ENCODE assay signal across 9 mouse cellular contexts in genomic region chr8:30959436-30960180, GRCm38 (mm10).
DNase-seq lines count a peak whose midpoint lies in the region; ATAC-seq and TF ChIP-seq lines count a peak whose summit lies in the region.
"Had no signal": no experiment of that assay in that cellular context is flagged by ENCODE, and none has a peak within 500 bp of the region (broad histone marks: within the 10 kb centered on the region; RNA-seq: fewer than 3 reads in every experiment).

No protein-coding gene starts in this region.

- H3K27me3 ChIP-seq in limb, embryonic 15.5 days = no peaks in the 10 kb centered on the region
- H3K27me3 ChIP-seq in stomach, postnatal 0 days (ENCODE audit: control insufficient read depth, insufficient read depth, low read length) = no peaks in the 10 kb centered on the region

- intact Hi-C loops in gastrocnemius, adult 2 months (cut with DNase I) = no loop called here
- intact Hi-C loops in gastrocnemius, postnatal 36 days (cut with DNase I) = no loop called here

- TF ChIP-seq CTCF in gastrocnemius, adult 2 months (IDR thresholded peaks at IDR 0.05) = no peak
- no peak for TF ChIP-seq CTCF in stomach, postnatal 0 days (IDR thresholded peaks at IDR 0.05; ENCODE audit: low read depth)

- H3K9ac ChIP-seq in limb, embryonic 15.5 days = no peak overlapping the region
- no peak overlapping the region for H3K9ac ChIP-seq in stomach, postnatal 0 days (ENCODE audit: low read length)

- no peak for DNase-seq in gastrocnemius, adult 2 months
- DNase-seq in gastrocnemius, postnatal 36 days = no peak
- DNase-seq in retina, embryonic 14.5 days (ENCODE audit: low spot score) = peak; percentile 8
- no peak for DNase-seq in retina, postnatal 1 day
- DNase-seq in stomach, postnatal 0 days (ENCODE audit: low spot score) = no peak
- DNase-seq in layer of hippocampus, postnatal 14 days (ENCODE audit: low spot score in 2 of 2) = no peak
- DNase-seq in adrenal gland, postnatal 10 days = no peak
- DNase-seq: lung, postnatal 14 days had no signal

- WGBS in limb, embryonic 15.5 days = 42% methylated on average over 17 of the region's 17 CpGs
- WGBS in stomach, postnatal 0 days = 44% methylated on average over 17 of the region's 17 CpGs

- no peaks in the 10 kb centered on the region for H3K9me3 ChIP-seq in limb, embryonic 15.5 days
- H3K9me3 ChIP-seq in stomach, postnatal 0 days (ENCODE audit: control insufficient read depth, low read length) = no peaks in the 10 kb centered on the region

- no peak overlapping the region for H3K27ac ChIP-seq in gastrocnemius, adult 2 months
- H3K27ac ChIP-seq in limb, embryonic 15.5 days = no peak overlapping the region
- H3K27ac ChIP-seq in stomach, postnatal 0 days (replicated peaks) = no peak overlapping the region

- no peaks in the 10 kb centered on the region for H3K36me3 ChIP-seq in limb, embryonic 15.5 days
- H3K36me3 ChIP-seq in stomach, postnatal 0 days (ENCODE audit: control insufficient read depth, insufficient read depth, low read length) = no peaks in the 10 kb centered on the region

- ATAC-seq in limb, embryonic 15.5 days (ENCODE audit: insufficient number of reproducible peaks, low FRiP score, low TSS enrichment, low read depth) = no peak
- ATAC-seq in stomach, postnatal 0 days (ENCODE audit: low FRiP score, low TSS enrichment) = no peak

- H3K4me1 ChIP-seq in limb, embryonic 15.5 days = peaks cover 9% of the 10 kb centered on the region; the same call in 1 of the 2 replicates
- no peaks in the 10 kb centered on the region for H3K4me1 ChIP-seq in stomach, postnatal 0 days (replicated peaks; ENCODE audit: control insufficient read depth, insufficient read depth)

- peak overlapping the region; percentile 63 for H3K4me3 ChIP-seq in gastrocnemius, adult 2 months
- H3K4me3 ChIP-seq in limb, embryonic 15.5 days = peak overlapping the region; percentile 23
- peak overlapping the region; percentile 13; the same call in 1 of the 2 replicates for H3K4me3 ChIP-seq in stomach, postnatal 0 days (ENCODE audit: low read depth, low read length)

- peak overlapping the region; percentile 42 for H3K4me2 ChIP-seq in limb, embryonic 15.5 days
- peak overlapping the region; percentile 36; the same call in 1 of the 2 replicates for H3K4me2 ChIP-seq in stomach, postnatal 0 days (replicated peaks; ENCODE audit: low read depth)

- TF ChIP-seq EP300 in stomach, postnatal 0 days (optimal IDR thresholded peaks at IDR 0.05) = no peak

Comparison
In these comparisons a context has a peak if more than half of its experiments do, and no peak if none do; other contexts are left out.
1. H3K4me3 ChIP-seq: peak in every context shown above with its lines; median percentile 63 in gastrocnemius, adult 2 months; 23 in limb, embryonic 15.5 days; 13 in stomach, postnatal 0 days.